Mouse (Mus musculus) megakaryocyte, adult 5-6 weeks (primary cell): ENCODE results near the gene Dph1. TPM values are rescaled to one million over a fixed set of nuclear protein-coding genes. Genes with fewer than 3 reads are reported as not detected.
A peak's percentile ranks its signal among the peaks of the same experiment; 100 is the strongest.

Experiments used
- ATAC-seq: 2 replicates; pipeline ENCODE4 v1.8.0; 2016; ENCODE audit warnings: mild to moderate bottlenecking, inconsistent platforms; ENCODE audit not compliant: poor library complexity, severe bottlenecking
- total RNA-seq, 2 experiments: library from RNA; stranded (forward) in 1 of 2; stranded (reverse) in 1 of 2; fragments of 153-499, 151-499 nt in 1 of 2; fragments of 221-1000, 200-1000 nt in 1 of 2; gene quantifications; 2 replicates each; pipeline versions ENCODE4 v1.2.3 to v1.2.4; 2015 to 2017

Dph1 gene
- total RNA-seq, 2 experiments from 2014 or later, result 1.3 to 2.0 TPM

DNA sequence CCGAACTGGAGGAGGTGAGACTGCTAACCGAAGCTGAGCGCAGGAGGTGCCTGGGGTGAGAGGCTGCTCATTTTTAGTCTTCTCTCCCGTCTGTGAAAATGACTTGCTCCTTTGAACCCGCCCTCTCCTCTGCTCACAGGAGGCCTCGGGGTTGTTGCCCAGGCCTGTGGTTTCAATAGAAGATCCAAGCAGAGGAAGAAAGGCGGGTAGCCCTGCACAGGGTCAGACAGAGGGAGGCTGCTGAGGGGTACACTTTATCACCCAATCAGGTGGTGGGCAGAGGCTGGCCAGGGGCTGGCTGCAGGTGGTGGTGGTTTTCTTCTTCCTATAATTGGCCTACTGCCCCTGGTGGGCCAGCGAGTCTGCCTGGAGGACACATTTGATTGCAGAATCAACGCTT is 13.4 kb upstream of the Dph1 start:
- ATAC-seq, result no peak

- no peak for ATAC-seq
These were observed 12.9 kb upstream of the Dph1 start for GRCm38 (mm10) chr11:75203926-75204325.

DNA sequence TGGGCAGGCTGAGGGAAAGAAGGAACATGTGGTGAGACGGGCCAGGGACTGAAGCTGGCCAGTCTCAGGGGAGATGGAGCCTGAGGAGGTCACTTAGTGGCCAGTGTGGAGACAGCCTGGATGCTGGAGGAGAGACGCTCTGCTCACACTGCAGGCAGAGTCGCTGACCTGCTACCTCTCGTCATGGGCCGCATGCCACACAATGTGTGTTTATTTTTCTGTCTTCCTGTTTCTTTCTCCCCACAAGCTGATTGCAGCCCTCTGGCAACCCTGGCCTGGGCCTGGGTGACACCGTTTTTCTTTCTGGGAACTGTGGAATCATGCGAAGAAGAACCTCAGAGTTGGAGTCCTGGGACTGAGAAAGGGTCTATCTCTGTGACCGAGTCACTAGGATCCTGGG is 10.7 kb upstream of the Dph1 start:
- ATAC-seq, result no peak

DNA sequence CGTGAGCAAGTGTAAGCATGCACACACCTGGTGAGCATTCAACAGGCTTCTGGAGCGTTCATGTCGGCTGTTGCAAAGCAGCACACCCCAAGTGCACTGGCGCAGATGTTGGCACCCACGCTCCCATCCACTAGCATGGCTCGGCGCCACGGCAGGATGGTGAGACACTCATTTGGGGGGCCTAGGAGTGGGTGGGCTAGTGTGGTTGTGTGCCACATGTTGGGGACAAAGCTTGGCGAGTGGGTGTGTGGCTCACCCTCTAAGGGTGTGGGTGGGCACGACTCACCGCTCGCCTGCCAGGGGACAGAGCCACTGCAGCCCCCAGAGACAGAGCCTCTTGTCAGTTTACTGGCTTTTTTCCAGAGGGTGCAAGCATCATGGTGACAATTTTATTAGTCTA is 9.9 kb upstream of the Dph1 start:
- no peak for ATAC-seq

GRCm38 (mm10) chr11:75199951-75200350 is 8.9 kb upstream of the Dph1 start:
- ATAC-seq, result no peak

DNA sequence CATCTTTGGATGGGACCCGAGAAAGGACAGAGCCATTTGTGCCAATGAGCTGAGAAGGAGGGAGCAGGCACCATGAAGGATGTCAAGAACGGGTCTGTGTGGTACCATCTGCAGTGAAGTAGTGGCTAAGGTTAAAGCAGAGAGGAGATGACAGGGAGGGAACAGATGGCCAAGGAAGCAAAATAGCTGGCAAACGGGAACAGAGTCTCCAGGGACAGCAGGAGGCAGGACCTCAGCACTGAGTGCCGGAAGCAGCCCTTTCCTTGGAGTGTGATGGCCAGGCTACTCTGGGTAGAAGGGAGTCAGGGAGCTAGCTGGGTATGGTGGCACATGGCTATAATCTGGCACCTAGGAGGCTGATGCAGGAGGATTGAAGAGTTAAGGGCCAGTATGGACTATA is 7.8 kb upstream of the Dph1 start:
- no peak for ATAC-seq

DNA sequence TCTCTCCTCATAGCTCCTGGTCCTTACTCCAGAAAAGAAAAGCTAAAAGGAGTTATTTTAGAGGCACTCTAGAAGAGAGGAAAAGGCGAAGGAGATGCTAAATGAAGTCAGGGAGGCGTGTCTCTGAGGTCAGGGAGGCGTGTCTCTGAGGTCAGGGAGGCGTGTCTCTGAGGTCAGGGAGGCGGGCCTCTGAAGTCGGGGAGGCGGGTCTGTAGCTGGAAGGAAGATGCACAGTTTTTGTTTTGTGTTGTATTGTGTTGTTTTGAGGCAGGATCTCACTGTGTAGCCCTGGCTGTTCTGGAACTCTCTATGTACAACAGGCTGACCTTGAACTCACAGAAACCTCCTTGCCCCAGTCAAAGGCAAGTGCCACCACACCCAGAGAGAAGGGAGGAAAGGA is 6.9 kb upstream of the Dph1 start:
- no peak for ATAC-seq

- no peak for ATAC-seq
These were observed 5.1 kb upstream of the Dph1 start for GRCm38 (mm10) chr11:75196131-75196530.

DNA sequence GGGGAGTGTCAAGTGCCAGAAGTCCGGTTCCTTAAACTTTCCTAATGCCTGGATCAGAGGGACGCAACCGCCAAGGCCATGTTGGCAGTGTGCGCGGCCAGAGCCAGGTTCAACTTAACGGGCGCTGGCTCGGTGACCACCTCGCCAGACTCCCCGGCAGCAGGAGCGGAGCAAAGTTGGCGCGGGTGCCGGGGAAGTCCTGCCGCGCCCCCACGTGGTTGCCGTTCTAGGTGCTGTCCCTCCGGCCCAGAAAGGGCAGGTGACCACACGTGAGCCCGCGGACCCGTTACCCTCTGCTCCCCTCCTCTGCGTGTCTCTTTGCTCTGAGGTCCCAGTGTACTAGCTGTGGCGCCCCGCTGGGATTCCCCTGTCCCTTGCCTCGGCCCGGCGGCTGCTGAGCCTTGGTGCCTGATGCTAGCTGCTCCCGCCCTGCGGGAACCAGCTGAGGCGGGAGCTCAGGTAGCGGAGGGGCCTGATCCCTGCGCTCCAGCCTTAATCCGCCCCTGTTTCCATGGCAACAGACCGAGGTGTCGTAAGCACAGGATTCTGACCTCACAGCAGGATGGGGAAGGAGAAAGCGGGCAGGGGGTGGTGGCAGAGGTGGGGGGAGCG is 3.9 kb upstream of the Dph1 start:
- ATAC-seq, result no peak

- no peak for ATAC-seq
These were observed 3.2 kb upstream of the Dph1 start for GRCm38 (mm10) chr11:75194121-75194849.

DNA sequence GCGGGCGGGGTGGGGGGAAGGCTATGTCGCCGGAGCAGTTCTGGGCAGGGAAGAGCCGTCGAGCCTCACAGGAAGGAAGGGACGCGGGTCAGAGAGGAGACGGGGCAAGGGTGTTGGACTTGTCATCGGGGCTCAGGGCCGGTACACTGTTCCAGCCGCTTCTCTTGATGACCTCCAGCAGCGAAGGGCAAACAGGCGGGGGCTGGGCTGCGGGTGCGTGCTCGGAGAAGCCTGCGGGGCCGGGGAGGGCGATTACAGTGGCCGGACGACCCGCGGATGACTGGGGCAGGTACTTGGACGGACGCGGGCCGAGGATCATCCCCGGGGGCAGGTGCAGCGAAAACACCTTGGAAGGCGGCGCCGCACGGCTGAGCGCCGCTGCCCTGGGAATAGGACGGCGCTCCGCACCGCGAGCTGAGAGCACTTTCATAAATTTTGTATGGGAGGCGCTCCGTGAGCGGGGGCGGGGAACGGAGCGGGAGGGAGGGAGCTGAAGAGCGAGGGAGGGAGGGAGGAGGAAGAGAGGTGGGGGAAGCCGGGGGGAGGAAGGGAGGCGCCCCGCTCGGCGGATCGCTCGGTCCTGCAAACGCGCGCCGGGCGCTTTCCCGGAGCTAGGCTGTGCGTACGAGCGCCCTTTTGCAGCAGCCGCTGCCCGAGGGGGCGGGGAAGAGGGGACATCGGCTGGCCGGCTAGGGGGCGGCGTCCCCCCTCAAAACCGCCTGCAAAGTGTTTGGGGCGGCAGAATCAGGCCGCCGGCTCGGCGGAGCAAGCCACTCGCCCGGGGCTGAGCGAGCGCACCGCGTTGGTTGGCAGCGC is 2.4 kb upstream of the Dph1 start, which contains the start of gene Rtn4rl1:
Gene Rtn4rl1 (plus strand): TSS at position 528 of the 816 bp plus-strand sequence.
- ATAC-seq, result 0 out of 2 replicates have a peak, but pooled peaks have one; percentile 17

- peak; percentile 56 for ATAC-seq
These were observed 1.5 kb upstream of the Dph1 start for GRCm38 (mm10) chr11:75192336-75193214.

GRCm38 (mm10) chr11:75191841-75192240 is 800 bp upstream of the Dph1 start:
- ATAC-seq, result no peak

GRCm38 (mm10) chr11:75190371-75190724 is 693 bp downstream of the Dph1 start:
- peak; percentile 93 for ATAC-seq

- ATAC-seq, result peak; percentile 8; the same call in 1 of the 2 replicates
These were observed 1.2 kb downstream of the Dph1 start for GRCm38 (mm10) chr11:75189713-75190370.

DNA sequence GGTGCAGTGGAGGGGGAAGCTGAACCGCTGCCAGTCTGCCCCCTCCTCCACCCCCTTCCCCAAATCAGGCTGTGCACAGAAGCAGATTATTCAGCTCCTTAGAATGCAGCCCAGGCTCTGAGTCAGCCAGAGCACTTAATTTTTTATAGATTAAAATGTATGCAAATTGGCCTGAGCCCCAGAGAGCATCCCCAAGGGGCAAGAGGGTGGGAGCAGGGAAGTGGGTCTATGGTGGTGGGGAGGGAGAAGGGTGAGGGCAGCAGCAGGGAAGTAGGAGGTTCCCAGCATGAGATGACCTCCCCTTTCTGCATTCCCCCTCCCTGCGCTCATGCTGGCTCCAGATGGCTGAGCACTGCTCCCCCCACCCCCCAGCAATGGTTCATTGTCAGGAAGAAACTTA is 6.1 kb downstream of the Dph1 start:
- ATAC-seq, result no peak

GRCm38 (mm10) chr11:75184573-75184972 is 6.5 kb downstream of the Dph1 start:
- no peak for ATAC-seq

GRCm38 (mm10) chr11:75183917-75184570 is 7.0 kb downstream of the Dph1 start:
- no peak for ATAC-seq

DNA sequence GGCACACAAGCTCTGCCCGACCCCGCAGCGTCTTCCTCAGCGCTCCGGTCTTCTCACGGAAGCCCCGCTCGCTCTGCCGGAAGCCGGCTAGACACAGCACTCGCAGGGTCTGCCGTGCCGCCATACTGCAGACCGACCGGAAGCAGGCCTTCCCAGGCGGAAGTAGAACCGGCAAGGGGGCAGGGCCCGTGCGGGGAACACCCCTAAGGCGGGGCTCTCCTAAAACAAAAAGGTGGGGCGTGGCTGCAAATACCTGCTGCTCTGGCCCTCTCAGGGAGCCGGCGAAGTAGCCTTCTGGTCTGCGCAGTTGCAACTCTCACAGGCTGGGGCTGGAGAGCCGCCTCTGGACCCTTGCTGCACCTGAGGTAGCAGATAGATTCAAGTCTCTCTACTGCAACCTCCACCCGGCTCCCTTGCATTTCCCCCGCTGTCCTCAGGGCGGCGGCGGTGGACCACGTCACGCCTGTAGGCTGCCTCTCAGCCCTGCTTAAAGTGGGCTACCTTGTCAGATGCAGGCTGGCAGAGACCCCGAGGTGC is 12.3 kb downstream of the Dph1 start, which contains the start of gene Ovca2:
Gene Ovca2 (minus strand): TSS at position 164 of the 537 bp plus-strand sequence.
- peak; percentile 99 for ATAC-seq
